Mouse (Mus musculus): ENCODE results near the gene Rbpms2. TPM values are rescaled to one million over a fixed set of nuclear protein-coding genes. Genes with fewer than 3 reads are reported as not detected.
A peak's percentile ranks its signal among the peaks of the same experiment; 100 is the strongest.

The Rbpms2 gene
- polyA plus RNA-seq, 1 experiment: 18.4 TPM

DNA sequence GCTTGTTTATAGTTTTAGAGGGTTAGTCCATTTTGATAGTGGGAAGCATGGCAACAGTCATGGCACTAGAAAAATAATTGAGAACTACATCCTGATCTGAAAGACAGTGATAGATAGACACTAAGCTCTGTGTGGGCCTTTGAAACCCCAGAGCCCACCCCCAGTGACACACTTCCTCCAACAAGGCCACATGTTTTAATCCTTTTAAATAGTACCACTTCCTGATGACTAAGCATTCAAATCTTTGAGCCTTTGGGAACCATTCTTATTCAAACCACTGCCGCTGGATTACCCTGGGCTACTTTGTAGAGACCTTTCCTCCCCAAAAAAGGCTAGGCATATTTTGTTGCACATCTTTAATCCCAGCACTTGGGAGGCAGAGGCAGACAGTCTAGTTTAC lies 6.3 kb downstream of the Rbpms2 start:
- Histone ChIP-seq H3K4me1 (ENCODE audit: control insufficient read depth, insufficient read depth, insufficient read length, low read length) (peaks cover 2% of the 10 kb centered on the region; the same call in 1 of the 2 replicates), H3K27ac (ENCODE audit: insufficient read depth, low read depth, low read length) (no peak overlapping the region), H3K36me3 (ENCODE audit: control insufficient read depth, insufficient read depth, low read length) (no peaks in the 10 kb centered on the region), H3K4me3 (ENCODE audit: low read depth, low read length) (no peak overlapping the region), H3K27me3 (ENCODE audit: control insufficient read depth, insufficient read depth, low read length) (peaks cover 12% of the 10 kb centered on the region)
- WGBS: 75% methylated on average over 1 of the region's 1 CpGs
- TF ChIP-seq POLR2A (IDR thresholded peaks at IDR 0.05; ENCODE audit: low read depth, low read length): no peak
- TF ChIP-seq CTCF (IDR thresholded peaks at IDR 0.05; ENCODE audit: extremely low read depth, insufficient read length, insufficient replicate concordance, low read depth, low read length): no peak

- Histone ChIP-seq H3K4me3 (ENCODE audit: low read depth, low read length) (no peak overlapping the region), H3K36me3 (ENCODE audit: control insufficient read depth, insufficient read depth, low read length) (no peaks in the 10 kb centered on the region), H3K4me1 (ENCODE audit: control insufficient read depth, insufficient read depth, insufficient read length, low read length) (no peaks in the 10 kb centered on the region), H3K27me3 (ENCODE audit: control insufficient read depth, insufficient read depth, low read length) (no peaks in the 10 kb centered on the region), H3K27ac (ENCODE audit: insufficient read depth, low read depth, low read length) (no peak overlapping the region)
- no peak for TF ChIP-seq POLR2A (IDR thresholded peaks at IDR 0.05; ENCODE audit: low read depth, low read length)
- no peak for TF ChIP-seq CTCF (IDR thresholded peaks at IDR 0.05; ENCODE audit: extremely low read depth, insufficient read length, insufficient replicate concordance, low read depth, low read length)
- WGBS: 86% methylated on average over 4 of the region's 4 CpGs
These were observed 7.5 kb downstream of the Rbpms2 start for GRCm38 (mm10) chr9:65636926-65637325.

DNA sequence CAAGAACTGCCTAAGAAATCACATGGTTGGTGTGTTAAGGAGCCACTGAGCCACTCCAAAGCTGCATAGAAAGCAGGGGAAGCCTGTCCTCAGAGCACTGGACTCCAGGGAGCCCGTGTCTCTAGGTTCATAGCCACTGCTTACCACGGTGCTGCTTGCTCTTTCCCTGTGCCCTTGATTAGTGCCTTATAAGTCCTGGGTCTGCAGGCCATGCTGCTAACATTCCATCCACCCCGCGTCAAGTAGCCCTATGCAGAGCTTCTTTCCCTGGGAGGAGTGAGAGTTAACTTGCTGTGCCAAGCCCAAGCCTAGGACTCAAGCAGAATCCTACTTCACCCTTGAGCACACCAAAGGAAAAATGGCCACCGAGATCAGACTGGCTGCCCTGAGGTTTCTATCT lies 9.6 kb downstream of the Rbpms2 start:
- no peak for TF ChIP-seq POLR2A (IDR thresholded peaks at IDR 0.05; ENCODE audit: low read depth, low read length)
- no peak for TF ChIP-seq CTCF (IDR thresholded peaks at IDR 0.05; ENCODE audit: extremely low read depth, insufficient read length, insufficient replicate concordance, low read depth, low read length)
- no peaks in the 10 kb centered on the region for H3K4me1 ChIP-seq (ENCODE audit: control insufficient read depth, insufficient read depth, insufficient read length, low read length)
- no peaks in the 10 kb centered on the region for H3K36me3 ChIP-seq (ENCODE audit: control insufficient read depth, insufficient read depth, low read length)
- no peak overlapping the region for H3K4me3 ChIP-seq (ENCODE audit: low read depth, low read length)
- H3K27me3 ChIP-seq (ENCODE audit: control insufficient read depth, insufficient read depth, low read length): no peaks in the 10 kb centered on the region
- peak overlapping the region; percentile 33; the same call in 1 of the 2 replicates for H3K27ac ChIP-seq (ENCODE audit: insufficient read depth, low read depth, low read length)
- 71% methylated on average over 5 of the region's 5 CpGs for WGBS

DNA sequence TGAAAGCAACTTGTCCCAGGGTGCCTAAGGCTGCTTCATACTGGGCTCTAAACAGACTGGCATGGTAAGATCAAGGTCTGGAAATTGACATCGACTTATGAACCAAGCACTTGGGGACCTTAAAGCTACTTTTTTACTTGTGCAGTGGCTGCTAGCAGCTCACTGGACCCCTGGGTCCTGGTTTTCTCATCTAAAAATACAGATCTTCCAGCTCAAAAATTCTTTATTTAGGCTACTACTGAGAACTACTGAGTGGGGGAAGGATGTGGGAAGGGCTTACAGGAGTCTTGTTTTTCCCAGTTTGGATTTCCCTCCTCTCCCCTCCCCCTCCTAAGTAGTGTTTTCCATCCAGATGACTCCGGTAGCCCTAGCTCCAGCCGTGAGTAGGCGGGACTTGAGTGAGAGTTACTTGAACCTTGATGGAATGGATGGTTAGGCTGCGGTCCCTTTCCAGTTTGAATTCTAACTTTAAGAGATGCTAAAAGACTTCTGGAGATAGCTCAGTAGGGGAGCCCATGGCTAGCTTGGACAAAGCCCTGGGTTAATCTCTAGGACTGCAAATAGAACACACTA lies 11.5 kb downstream of the Rbpms2 start:
- 56% methylated on average over 5 of the region's 5 CpGs for WGBS
- Histone ChIP-seq H3K4me3 (ENCODE audit: low read depth, low read length) (no peak overlapping the region), H3K4me1 (ENCODE audit: control insufficient read depth, insufficient read depth, insufficient read length, low read length) (no peaks in the 10 kb centered on the region), H3K27me3 (ENCODE audit: control insufficient read depth, insufficient read depth, low read length) (no peaks in the 10 kb centered on the region), H3K27ac (ENCODE audit: insufficient read depth, low read depth, low read length) (no peak overlapping the region), H3K36me3 (ENCODE audit: control insufficient read depth, insufficient read depth, low read length) (no peaks in the 10 kb centered on the region)
- no peak for TF ChIP-seq POLR2A (IDR thresholded peaks at IDR 0.05; ENCODE audit: low read depth, low read length)
- no peak for TF ChIP-seq CTCF (IDR thresholded peaks at IDR 0.05; ENCODE audit: extremely low read depth, insufficient read length, insufficient replicate concordance, low read depth, low read length)

GRCm38 (mm10) chr9:65641446-65642052 lies 12.1 kb downstream of the Rbpms2 start:
- Histone ChIP-seq H3K27ac (ENCODE audit: insufficient read depth, low read depth, low read length) (no peak overlapping the region), H3K4me3 (ENCODE audit: low read depth, low read length) (no peak overlapping the region), H3K36me3 (ENCODE audit: control insufficient read depth, insufficient read depth, low read length) (no peaks in the 10 kb centered on the region), H3K4me1 (ENCODE audit: control insufficient read depth, insufficient read depth, insufficient read length, low read length) (no peaks in the 10 kb centered on the region), H3K27me3 (ENCODE audit: control insufficient read depth, insufficient read depth, low read length) (no peaks in the 10 kb centered on the region)
- TF ChIP-seq POLR2A (IDR thresholded peaks at IDR 0.05; ENCODE audit: low read depth, low read length) (no peak), CTCF (IDR thresholded peaks at IDR 0.05; ENCODE audit: extremely low read depth, insufficient read length, insufficient replicate concordance, low read depth, low read length) (no peak)
- WGBS: 52% methylated on average over 12 of the region's 12 CpGs

DNA sequence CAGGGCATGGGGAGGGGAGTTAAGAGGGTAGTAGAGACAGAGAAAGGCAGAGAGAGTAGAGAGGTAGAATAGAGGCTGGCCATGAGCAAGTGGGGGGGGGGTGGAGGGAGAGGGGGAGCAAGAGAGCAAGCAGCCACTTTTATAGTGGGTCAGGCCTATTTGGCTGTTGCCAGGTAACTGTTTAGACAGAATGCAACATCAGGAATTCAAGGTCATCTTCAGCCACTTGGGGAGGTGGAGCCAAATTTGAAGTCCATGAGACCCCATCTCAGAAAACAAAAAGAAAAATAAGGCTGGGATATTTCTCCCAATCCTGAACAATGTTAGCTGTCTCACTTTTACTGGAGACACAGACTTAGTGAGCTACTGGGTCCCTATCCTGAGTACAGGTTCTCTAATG lies 13.1 kb downstream of the Rbpms2 start:
- no peaks in the 10 kb centered on the region for H3K27me3 ChIP-seq (ENCODE audit: control insufficient read depth, insufficient read depth, low read length)
- no peaks in the 10 kb centered on the region for H3K4me1 ChIP-seq (ENCODE audit: control insufficient read depth, insufficient read depth, insufficient read length, low read length)
- H3K36me3 ChIP-seq (ENCODE audit: control insufficient read depth, insufficient read depth, low read length): no peaks in the 10 kb centered on the region
- no peak for TF ChIP-seq POLR2A (IDR thresholded peaks at IDR 0.05; ENCODE audit: low read depth, low read length)
- TF ChIP-seq CTCF (IDR thresholded peaks at IDR 0.05; ENCODE audit: extremely low read depth, insufficient read length, insufficient replicate concordance, low read depth, low read length): no peak
- H3K4me3 ChIP-seq (ENCODE audit: low read depth, low read length): no peak overlapping the region
- H3K27ac ChIP-seq (ENCODE audit: insufficient read depth, low read depth, low read length): no peak overlapping the region

DNA sequence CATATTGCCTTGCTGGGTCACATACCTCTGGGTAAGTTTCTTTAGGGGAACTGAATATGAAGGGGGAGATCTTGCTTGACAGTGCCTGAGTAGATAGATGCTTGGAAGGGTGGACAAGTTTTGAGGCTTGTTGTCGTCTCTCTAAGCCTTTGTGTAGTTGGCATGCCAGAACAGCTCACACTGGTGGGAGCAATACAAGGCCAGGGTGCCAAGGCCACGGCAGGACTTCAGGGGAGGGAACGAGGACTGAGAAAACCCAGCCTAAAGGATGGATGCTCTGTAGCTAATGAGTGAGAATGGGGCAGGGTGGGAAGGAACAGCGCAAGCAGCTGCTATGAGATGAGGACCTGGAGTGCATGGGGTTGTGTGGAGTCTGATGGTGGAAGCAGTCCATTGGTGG lies 15.5 kb downstream of the Rbpms2 start:
- no peak for TF ChIP-seq CTCF (IDR thresholded peaks at IDR 0.05; ENCODE audit: extremely low read depth, insufficient read length, insufficient replicate concordance, low read depth, low read length)
- no peaks in the 10 kb centered on the region for H3K4me1 ChIP-seq (ENCODE audit: control insufficient read depth, insufficient read depth, insufficient read length, low read length)
- 81% methylated on average over 4 of the region's 4 CpGs for WGBS

More for the DNA sequence above, 15.5 kb downstream of the Rbpms2 start:
- Histone ChIP-seq H3K36me3 (ENCODE audit: control insufficient read depth, insufficient read depth, low read length) (no peaks in the 10 kb centered on the region), H3K27me3 (ENCODE audit: control insufficient read depth, insufficient read depth, low read length) (no peaks in the 10 kb centered on the region), H3K27ac (ENCODE audit: insufficient read depth, low read depth, low read length) (no peak overlapping the region), H3K4me3 (ENCODE audit: low read depth, low read length) (no peak overlapping the region)

Data from small intestine, adult 2 months (tissue).